Mouse (Mus musculus): ENCODE results near the gene Fmnl3.

Gene Fmnl3

DNA sequence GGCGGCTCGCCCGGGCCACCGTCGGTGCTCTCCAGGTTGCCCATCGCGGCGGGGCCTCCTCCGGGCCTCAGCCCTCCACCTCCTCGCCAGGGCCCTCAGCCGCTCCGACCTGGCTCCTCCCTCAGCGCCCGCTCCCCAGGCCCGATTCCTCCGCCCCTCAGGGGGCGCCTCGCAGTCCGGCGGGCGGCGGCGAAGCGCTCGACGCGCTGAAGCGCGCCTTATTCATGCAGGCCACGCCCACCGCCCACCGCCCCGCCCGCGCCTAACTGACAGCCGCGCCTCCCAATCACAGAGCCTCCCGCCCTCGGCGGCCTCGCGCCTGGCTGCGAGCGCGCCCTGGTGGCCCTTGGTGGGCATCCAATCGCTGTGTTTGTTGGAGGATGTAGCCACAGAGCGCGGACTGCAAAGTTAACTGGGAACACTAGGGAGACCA lies at the start of gene Fmnl3:
Gene Fmnl3, minus strand, starts transcription at position 224 of the 433 bp plus-strand sequence.
- peak; percentile 99 for DNase-seq

DNA sequence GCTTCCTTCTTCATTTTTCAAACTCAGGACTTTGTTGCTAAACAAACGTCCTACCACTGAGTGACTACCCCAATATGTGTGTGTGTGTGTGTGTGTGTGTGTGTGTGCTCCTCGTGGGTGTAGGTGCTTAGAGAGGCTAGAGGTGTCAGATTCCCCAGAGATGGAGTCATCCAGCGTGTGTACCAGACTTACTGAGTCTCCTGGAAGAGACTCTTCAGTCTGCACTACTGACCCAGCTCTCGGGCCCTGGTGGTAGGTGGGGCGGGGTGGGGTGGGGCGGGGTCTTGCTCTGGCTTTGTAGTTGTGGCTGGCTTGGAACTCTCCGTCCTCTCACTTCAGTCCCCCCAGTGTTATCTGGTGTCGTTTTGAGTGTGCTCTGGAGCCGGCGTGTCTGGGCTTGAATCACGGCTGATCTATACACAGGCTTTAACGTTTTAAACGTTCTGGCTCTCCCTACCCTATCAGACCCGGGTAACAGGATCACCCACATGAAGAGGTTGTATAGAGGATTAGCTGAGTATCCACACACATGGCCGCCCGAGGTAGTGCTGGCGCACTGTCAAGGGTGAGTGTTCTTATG lies 47.5 kb upstream of the Fmnl3 start:
- DNase-seq: no peak

DNA sequence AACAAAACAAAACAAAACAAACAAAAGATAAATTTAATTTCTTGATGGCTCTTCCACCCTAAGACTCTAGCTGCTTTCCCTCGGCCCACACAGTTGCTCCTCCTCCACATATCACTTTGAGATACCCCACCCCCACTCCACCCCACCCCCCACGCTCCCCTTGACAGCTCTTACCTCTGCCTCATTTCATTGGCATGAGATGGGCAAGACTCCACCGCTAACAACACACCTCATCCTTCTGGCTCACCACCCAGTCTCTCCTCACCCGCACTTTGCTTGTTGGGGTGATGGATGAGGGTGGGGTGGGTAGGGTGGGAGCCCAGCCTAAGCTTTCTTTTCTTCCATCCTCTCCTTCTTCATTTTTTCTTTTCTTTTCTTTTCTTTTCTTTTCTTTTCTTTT lies 46.7 kb upstream of the Fmnl3 start:
- no peak for DNase-seq

DNA sequence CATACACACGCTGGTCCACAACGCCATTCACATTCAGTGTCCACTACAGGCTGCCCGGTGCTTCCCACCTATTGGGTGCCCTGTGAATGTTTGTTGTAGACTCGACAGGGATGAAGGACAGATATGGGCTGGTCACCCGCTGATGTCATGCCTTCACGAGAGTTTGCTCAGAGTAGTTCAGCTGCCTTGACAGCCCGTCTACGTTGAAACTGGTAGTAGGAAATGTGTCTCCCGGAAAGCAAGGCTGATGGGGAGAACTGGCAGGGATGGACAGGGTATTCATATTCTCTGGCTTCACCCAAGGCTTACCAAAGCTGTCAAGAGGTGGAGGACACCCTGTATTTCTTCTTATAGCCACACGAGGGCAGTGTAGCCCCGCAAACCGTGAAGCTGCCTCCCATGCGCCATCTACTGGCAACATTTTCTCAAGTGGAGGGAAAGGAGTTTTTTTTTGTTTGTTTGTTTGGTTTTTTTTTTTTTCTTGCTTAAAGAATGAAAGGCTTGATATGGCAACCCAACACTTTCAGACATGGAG lies 46.1 kb upstream of the Fmnl3 start:
- peak; percentile 93 for DNase-seq

DNA sequence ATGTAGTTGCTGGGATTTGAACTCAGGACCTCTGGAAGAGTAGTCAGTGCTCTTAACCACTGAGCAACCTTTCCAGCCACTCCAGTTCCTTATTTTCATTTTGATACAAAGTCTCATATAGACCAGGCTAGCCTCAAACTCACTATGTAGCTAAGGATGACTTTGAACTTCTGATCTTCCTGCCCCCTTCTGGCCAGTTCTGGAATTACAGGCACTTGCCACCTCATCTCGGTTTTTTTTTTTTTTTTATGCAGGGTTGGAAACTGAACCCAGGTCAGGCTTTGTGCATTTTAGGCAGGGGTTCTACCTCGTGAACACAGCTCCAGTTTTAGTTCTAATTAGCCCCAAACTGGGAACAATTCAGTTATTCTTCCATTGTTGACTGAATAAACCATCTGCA lies 45.5 kb upstream of the Fmnl3 start:
- DNase-seq: peak; percentile 76

DNA sequence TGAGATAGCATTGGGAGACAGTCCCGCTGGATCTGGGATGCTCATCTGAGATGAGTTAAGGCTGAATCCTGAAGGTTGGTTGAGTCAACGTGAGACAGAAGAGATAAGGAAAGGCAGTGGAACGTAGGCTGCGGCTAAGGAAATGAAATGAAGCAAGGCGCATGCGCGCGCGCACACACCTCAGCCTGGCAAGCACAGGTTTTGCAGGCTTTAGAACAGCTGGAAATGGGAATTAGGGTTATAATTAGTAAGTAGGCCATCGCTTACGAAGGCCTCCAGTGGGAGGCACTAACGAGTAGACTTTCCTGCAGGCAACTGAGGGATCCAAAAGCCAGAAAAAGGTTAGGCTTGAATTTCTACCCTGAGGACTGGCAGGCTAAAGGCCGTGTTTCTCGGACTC lies 41.5 kb upstream of the Fmnl3 start:
- DNase-seq: no peak

DNA sequence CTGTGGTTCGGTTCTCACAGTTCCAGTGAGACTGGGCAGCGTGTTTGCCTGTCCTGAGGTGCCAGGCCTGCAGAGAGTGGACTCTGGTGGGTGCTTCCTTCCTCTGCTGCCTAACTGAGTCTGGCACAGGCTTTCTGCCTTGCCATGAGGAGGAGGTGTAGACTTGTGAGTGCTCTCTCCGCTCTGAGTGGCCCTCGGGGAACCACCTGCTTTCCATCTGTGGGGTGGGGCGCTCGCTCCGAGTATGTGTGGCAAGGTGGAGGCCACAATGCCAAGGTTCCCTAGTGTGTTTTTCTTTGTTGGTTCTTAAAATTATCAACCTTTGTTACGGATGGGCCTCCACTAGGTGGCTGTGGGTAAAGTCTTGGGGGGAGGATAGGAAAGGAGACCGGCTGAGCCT lies 38.6 kb upstream of the Fmnl3 start:
- DNase-seq: no peak

DNA sequence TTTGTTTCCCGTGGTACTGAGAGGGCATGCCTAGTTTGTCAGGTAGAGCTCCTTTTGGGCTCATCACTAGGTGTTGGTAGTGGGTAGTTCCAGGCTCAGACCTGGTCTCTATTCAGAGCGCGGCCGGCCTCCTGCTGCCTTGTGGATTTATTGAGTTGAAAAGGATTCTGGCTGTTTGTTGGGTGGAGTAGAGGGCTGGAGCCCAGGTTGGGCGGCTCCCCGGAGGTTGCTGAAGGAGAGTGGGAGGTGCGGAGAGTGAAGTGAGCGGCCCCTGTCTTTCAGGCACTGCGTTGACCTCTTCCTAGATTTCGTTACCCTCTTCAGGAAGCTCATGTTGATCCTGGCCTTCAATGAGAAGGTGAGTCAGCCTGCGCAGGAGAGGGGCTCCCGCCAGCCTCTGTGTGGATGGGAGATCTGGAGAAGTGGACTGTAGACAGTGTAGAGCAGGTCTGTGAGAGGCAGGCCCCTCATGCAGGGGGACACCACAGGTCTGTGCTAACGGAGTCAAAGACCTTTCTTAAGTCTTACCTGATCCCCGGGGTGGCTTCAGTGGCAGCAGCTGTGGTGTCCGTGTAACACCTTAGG lies 36.8 kb upstream of the Fmnl3 start:
- no peak for DNase-seq

DNA sequence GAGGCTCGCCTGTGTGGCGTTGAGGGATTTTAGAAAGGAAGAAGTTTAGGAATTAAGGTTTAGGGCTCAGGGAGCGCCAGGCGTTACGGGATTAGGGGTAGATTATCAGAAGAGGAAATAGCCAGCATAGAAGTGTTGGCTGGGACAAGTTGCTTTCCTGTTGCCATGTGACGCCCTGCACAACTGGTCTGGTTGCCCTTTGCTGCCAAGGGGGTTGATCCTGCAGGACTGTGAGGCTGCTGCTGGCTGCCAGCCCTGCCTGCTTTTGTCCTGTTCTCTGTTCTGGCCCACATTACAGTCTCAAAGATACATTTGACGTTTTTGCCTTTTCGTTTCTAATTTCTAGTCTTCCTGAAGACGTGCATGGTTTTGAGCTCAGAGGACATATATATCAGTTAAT lies 34.9 kb upstream of the Fmnl3 start:
- DNase-seq: no peak

DNA sequence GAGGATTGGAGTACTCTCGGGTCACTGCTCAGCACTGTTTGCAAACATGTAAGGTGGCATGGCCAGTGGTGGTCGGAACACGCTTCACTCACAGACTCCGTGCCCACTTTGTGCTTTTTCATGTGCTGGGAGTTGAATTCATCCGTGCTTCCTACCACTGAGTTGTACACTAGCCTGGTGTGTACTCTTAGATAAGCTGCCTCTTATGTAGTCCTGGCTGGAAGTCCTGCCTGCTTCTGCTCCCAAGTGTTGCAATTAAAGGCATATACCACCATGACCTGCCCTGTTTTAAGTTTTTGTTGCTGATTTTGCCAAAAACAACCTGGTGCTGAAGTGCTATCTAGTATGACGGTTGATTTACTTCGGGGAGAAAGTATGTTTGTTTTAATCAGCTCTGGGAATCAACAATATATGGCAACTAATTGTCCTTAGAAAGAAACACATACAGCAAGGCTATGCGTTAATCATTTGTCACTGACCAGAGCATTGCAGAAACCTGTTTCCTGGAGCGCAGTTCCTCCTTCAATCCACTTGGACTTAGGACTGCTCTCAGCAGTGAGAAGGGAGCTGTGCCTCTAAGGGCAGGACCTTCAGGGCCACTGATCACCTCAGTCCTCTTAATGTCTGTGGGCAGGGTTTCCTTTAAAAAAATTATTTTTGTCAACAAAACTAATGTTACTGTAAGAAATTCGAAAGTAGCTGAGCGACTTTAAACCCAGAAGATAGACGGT lies 33.0 kb upstream of the Fmnl3 start:
- DNase-seq: no peak

DNA sequence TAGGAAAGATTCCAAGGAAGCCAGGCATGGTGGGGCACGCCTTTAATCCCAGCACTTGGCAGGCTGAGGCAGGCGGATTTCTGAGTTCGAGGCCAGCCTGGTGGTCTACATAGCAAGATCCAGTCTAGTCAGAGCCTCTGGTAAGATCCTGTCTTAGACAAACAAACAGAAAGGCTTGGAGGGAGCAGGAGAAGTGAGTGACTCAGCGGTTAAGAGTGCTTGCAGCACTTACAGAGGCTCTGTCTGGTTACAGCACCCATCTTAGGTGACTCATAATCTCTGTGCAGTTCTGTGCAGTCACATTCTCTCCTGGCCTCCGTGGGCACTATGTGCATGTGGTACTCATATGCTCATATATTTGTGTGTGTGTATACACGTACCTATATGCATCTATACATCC lies 30.3 kb upstream of the Fmnl3 start:
- DNase-seq: no peak

DNA sequence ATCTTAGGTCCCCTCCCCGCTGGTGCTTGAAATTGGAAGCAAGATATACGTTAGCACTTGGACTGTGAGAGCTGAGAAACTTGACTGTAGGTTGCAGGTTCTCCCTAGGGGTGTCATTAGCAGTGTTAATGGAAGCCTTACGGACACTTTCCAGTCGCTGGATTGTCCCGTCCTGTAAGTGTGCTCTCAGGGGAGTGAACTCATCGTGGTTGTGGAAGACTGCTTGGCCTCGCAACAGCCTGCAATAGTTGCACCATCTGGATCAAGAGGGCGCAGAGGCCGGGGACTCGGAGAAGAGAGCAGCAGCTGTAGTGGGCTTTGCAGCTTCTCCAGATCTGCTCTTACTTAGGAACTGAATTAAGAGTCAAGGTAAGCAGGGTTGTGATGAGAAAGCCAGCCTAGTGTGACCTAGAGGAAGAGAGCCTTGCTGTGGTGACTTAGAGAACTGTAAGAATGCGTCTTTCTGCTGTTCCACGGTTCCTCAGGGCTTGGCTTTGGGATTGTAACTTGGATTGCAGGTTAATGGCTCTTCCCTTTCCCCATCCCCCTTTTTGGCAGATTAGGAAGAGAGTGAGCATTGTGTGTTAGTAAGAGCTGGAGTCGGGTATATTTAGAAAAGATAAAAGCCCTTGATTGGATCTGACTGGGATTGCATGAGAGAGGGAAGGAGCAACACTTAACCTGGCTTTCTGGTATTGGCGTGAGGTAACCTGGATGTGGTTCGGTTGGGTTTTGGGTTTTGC lies 29.4 kb upstream of the Fmnl3 start:
- DNase-seq: peak; percentile 51

DNA sequence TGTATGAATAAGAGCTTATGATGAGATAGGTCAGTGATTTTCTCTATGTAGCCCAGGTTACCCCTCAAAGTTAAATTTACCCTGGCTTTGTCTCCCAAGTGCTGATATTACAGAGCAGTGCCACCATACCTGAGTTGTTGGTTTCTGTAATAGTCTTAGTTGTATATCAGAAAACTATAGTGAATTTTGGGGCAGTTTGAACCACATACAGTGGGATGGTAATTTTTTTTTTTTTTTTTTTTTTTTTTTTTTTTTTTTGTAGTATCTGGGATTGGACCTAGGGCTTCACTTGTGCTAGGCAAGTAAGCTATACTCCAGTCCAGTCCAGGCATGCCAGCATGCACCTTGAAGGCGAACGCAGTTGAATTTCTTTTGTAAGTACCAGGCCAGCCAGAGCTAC lies 27.3 kb upstream of the Fmnl3 start:
- DNase-seq: no peak

DNA sequence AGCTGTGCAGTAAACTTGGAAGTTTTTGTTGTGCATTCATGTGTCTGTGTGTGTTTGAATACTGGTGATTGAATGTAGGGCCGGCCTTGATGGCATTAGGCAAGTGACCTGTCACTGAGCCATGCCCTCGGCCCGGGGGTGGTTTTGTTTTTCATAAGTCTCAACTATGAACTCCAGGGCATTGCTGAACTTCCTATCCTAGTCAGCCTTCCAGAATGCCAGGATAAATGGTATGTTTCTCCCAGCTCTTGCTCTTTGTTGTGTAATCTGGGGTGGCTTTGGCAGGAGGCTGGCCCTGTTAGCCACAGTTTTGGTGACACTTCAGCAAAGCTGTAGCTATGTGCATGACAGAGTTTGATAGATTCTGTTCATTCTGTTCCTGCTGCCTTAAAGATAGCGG lies 26.6 kb upstream of the Fmnl3 start:
- no peak for DNase-seq

DNA sequence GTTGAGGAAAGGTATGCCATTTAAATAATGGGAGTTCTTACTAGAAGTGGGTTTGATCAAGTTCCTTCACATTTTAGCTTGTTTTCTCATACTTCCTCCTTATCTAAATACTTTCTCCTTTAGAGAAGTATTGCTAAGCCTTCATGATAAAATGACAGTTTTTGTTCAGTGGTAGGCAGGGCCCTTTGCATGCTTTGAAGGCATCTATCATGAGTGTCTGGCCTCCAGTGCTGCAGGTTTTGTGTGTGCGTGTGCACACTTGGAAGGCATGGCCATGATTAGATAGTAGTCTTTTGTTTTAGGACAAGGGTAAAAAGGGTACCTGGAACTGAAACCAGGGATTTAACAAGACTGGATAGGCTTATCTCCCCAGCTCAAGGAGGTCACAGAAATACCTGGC lies 26.2 kb upstream of the Fmnl3 start:
- DNase-seq: no peak

DNA sequence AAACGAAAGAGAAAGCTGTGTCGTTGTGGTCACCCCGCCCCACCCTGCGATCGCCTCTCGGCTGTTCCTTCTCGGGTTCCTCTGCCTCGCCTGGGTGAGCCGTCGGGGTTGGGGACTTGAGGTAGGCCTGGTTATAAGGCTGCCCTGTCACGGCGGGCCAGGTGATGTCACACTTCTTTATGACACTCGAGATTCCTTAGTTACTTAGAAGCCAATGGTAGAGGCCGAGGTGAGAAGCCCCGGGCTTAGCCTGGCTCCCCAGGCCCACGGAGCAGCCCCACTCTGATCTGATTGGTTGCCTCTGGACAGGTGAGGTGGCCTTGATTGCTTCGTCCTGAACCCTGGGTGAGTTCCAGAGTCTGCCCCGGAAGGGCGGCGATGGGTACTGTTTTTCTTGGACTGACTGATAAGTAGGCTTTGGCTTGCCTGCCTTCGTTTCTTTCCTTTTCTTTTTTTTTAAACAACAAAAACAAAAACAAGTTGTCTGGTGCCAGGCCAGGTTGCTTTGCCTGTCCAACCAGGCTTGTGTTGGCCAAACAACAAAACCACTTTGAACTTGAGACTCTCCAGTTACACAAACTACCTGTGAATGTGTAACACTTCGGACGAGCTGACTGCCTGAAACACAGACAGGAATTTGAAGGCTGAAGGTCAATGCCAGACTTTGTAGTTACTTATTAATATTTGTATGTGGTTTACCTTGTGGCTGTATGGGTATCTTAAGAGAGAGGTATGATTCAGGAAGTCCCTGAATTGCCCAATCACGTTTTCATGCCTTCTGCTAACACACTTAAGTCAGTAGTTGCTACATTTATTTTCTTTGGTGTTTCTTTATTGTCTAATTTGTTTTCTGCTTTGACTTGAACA lies 23.3 kb upstream of the Fmnl3 start:
- DNase-seq: peak; percentile 76

DNA sequence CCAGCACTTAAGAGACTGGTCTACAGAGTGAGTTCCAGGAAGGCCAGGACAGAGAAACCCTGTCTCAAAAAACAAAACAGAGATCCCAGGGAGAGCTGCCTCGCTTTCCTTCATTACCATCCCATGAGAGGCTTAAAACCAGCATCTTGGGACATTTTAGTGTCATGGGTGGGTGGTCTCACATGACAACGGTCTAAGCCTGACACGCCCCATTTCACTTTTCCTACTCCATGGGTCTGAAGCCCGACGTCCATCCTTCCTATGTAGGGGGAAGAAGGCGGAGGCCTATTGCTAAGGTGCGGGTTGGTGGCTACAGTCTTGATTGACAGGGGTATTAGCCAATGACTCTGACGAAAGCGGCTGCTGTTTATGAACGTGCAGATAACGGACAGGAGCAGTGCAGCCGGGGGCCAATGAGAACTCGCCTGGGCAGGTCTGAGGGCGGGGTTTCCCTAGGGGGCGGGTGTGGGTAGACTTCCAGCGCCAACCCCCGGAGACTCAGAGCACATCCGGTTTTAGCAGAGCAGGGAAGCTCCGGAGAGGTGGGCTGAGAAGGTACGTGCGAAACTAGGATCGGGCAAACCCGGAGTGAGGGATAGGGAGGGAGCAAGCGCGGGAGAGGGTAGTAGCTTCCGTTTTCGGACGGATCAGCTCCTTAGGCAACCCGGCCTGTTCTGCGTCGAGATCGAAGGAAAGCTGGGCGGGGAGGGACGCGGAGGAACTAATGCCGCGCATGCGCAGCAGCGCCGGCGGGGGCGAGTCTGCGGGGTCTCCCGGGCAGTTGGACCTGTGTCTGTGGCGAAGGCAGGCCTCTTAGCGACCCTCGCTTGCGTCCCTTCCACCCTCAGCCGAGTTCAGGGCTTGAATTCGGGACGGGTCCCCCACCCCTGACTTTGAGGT lies 22.5 kb upstream of the Fmnl3 start, which contains the start of gene Tmbim6:
Gene Tmbim6, plus strand, starts transcription at position 397 of the 900 bp plus-strand sequence.
- peak; percentile 99 for DNase-seq

DNA sequence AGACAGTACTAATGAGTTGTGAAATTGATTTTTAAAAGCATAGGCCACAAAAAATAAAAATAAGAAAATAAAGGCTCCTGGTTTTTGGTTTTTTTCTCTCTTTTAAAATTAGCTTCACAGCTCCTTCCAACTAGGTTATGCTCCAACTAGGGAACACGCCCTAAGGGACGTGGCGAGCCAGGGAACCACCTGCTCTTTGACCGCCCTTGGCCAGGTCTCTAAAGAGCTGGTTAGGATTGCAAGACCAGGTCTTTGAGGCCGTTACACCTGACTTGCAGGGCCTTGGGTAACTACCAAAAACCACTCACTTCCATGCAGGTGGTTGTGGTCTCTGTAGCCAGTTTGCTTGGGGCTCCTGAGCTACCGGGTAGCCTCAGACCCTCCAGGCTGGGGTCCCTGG lies 21.7 kb upstream of the Fmnl3 start:
- no peak for DNase-seq

DNA sequence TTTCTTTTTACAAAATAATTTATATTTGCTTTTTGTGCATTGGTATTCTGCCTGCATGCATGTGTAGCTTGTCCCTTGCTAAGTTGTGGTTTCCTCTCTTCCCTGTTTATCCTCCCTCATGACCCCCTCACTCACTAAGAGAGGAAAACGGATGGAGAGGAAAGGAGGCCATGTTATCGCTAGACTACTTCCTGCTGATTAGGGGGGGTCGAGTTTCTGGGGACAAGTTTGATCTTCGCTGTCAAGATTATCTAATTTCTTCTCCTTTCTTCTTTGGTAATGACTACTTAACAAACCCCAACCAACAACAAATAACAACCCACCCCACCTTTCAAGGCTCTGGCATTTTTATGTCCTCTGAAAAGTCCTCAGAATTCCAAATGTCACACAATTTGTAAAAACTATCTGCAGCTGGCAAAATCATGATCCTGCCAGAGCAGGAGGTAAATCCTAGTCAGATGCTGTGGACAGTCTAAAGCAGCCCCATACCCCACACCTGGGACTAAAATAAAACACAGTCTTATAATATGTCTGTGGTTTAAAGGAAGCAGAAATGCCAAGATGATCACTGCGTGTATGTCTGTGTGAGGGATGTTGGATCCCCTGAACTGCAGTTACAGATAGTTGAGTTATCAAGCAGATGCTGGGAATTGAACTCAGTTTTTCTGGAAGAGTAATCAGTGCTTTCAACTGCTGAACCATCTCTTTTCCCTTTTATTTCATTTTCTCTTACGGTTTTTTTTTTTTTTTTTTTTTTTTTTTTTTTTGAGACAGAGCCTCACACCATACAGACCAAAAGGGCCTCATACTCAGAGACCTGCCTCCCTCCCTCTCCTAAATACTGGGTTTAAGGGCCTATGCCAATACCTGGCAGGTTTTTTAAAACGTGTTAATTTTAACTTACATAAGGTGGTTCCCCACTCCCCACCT lies 20.5 kb upstream of the Fmnl3 start:
- DNase-seq: no peak

DNA sequence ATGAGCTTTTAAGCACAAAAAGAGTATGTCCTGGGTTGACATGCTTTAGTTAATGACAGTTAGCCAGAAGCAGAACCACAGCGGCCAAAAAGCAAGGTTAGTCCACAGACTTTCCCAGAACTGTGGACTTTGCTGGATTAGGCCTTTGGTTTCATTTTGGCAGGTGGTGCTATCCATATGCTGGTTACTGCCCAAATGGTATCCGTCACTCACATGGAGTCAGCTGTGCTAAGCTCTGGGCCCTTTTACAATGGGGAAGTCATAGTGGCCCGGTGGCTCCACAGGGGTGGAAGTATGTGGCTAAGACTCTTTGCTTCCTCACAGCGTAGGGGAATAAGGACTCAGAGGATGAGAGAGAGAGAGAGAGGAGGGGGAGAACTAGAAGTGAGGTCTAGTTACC lies 17.7 kb upstream of the Fmnl3 start:
- no peak for DNase-seq
